Mouse (Mus musculus) intestine, embryonic 15.5 days (tissue): ENCODE measurements around the gene Vtn. TPM values are rescaled to one million over a fixed set of nuclear protein-coding genes. Genes with fewer than 3 reads are reported as not detected.

ENCODE experiments used
- ATAC-seq: fragments of 200-750 bp; cut with Nextera tagmentation; 2 replicates; pipeline ENCODE4 v1.8.0; 2017; ENCODE audit warnings: moderate TSS enrichment, moderate library complexity
- H3K27ac ChIP-seq: fragments of 300-500 bp; sonication (generic); 2 replicates; pipeline ENCODE4 v1.5.1; 2015; ENCODE audit warnings: mild to moderate bottlenecking, inconsistent platforms
- H3K27me3 ChIP-seq: fragments of 300-500 bp; sonication (generic); replicated peaks from 2 replicates; pipeline ENCODE4 v1.6.1; 2015; ENCODE audit warnings: inconsistent platforms
- H3K36me3 ChIP-seq: fragments of 300-500 bp; sonication (generic); 2 replicates; pipeline ENCODE4 v1.6.1; 2015; ENCODE audit warnings: inconsistent platforms
- H3K4me1 ChIP-seq: fragments of 300-500 bp; sonication (generic); replicated peaks from 2 replicates; pipeline ENCODE4 v1.6.1; 2015; ENCODE audit warnings: inconsistent platforms
- H3K4me2 ChIP-seq: fragments of 300-500 bp; sonication (generic); replicated peaks from 2 replicates; pipeline ENCODE4 v1.6.1; 2015; ENCODE audit warnings: mild to moderate bottlenecking, inconsistent platforms
- H3K4me3 ChIP-seq: fragments of 300-500 bp; sonication (generic); replicated peaks from 2 replicates; pipeline ENCODE4 v1.5.1; 2015; ENCODE audit warnings: inconsistent platforms
- H3K9ac ChIP-seq: fragments of 300-500 bp; sonication (generic); 2 replicates; pipeline ENCODE4 v1.6.1; 2015; ENCODE audit warnings: inconsistent platforms
- H3K9me3 ChIP-seq: fragments of 300-500 bp; sonication (generic); 2 replicates; pipeline ENCODE4 v1.6.1; 2016; ENCODE audit warnings: inconsistent platforms
- WGBS: fragments of 180-500 bp; shearing (Covaris S2); methylation state at CpG from one replicate; pipeline ENCODE4 v1.1.7; 2015; 5-methylcytosine and 5-hydroxymethylcytosine counted together
- polyA plus RNA-seq: library from polyadenylated mRNA; unstranded; fragments of >200 nt; fragmentation: Nextera tagmentation; extraction: Ambion mirVana; gene quantifications from 2 replicates; pipeline ENCODE4 v1.2.1, GENCODE M21; 2015

The Vtn gene
- polyA plus RNA-seq, 1 experiment from 2014 or later = 22.4 TPM

- Histone ChIP-seq H3K27ac (no peak overlapping the region), H3K9ac (no peak overlapping the region), H3K4me2 (no peak overlapping the region), H3K27me3 (no peaks in the 10 kb centered on the region), H3K36me3 (no peaks in the 10 kb centered on the region), H3K4me1 (peaks cover 15% of the 10 kb centered on the region), H3K4me3 (no peak overlapping the region), H3K9me3 (no peaks in the 10 kb centered on the region)
- 76% methylated on average over 7 of the region's 7 CpGs for WGBS
- ATAC-seq = no peak
Measured at GRCm38 (mm10) chr11:78467515-78467914, 31.4 kb upstream of the Vtn start.

DNA sequence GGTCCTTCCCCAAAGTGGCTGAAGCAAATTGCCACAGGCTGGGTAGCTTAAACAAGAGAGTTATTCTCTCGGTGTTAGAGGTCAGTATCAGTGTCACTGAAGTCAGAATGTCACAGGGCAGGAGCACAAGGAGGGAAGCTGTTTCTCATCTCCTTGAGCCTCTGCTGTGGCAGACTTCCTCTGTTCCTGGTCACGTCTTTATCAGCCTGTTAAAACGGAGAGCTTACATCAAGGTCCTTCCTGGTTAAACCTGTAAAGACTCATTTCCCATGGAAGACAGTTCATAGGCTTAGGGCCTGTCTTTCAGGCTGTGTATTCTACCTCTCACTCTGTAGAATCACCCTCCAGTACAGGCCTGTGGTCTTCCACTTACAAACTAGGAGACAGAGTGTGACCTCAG, 31.0 kb upstream of the Vtn start:
- Histone ChIP-seq H3K4me1 (peaks cover 15% of the 10 kb centered on the region), H3K9me3 (no peaks in the 10 kb centered on the region), H3K36me3 (no peaks in the 10 kb centered on the region), H3K4me2 (no peak overlapping the region), H3K27ac (no peak overlapping the region), H3K4me3 (no peak overlapping the region), H3K27me3 (no peaks in the 10 kb centered on the region), H3K9ac (no peak overlapping the region)
- 62% methylated on average over 3 of the region's 3 CpGs for WGBS
- no peak for ATAC-seq

DNA sequence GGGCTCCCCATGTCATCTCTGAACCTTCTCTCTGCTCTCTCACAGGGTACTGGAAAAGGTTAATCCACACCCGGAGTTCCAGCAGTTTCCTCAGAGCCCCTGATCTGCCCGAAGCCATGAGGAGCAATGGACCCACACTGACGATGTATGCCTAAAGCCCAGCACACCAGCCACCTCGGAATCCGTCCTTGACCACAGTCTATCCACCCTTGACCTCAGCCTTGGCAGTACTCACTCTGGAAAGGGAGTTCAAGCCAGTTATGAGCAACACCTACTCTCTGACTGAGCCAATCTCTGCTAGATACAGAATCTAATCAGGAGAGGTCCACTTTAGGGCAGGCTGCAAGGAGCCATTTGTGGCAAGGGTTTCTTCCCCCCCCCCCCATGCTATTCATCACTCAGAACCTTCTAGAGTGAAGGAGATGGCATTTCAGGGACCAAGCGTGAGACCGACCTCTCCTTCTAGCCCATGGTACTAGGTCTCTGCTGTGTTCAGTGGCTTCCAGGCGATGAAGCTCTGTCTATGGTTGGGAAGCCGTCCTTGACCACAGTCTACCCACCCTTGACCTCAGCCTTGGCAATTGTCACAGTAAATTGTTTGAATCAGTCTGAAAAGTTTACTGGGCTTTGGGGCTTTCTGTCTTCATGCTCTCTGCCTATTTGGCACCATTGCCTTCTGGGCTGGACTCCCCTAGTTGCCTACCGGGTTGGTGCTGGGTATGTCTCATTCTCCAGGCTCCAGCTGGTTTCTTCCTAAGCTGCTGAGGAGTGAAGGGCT, 27.4 kb upstream of the Vtn start:
- Histone ChIP-seq H3K4me3 (no peak overlapping the region), H3K27ac (no peak overlapping the region), H3K4me2 (no peak overlapping the region), H3K4me1 (peaks cover 1% of the 10 kb centered on the region; the same call in 1 of the 2 replicates), H3K9me3 (no peaks in the 10 kb centered on the region), H3K27me3 (no peaks in the 10 kb centered on the region), H3K36me3 (no peaks in the 10 kb centered on the region), H3K9ac (no peak overlapping the region)
- WGBS = 93% methylated on average over 10 of the region's 10 CpGs
- no peak for ATAC-seq

- no peaks in the 10 kb centered on the region for H3K9me3 ChIP-seq
- H3K4me3 ChIP-seq = no peak overlapping the region
- no peaks in the 10 kb centered on the region for H3K36me3 ChIP-seq
- no peak overlapping the region for H3K4me2 ChIP-seq
- no peak for ATAC-seq
- no peak overlapping the region for H3K27ac ChIP-seq
- no peaks in the 10 kb centered on the region for H3K4me1 ChIP-seq
- no peaks in the 10 kb centered on the region for H3K27me3 ChIP-seq
- H3K9ac ChIP-seq = no peak overlapping the region
- WGBS = 81% methylated on average over 3 of the region's 3 CpGs
Measured at GRCm38 (mm10) chr11:78475289-78475688, 23.6 kb upstream of the Vtn start.

GRCm38 (mm10) chr11:78483639-78484038, 15.3 kb upstream of the Vtn start:
- no peak overlapping the region for H3K27ac ChIP-seq
- 49% methylated on average over 7 of the region's 7 CpGs for WGBS
- peaks cover 25% of the 10 kb centered on the region for H3K27me3 ChIP-seq
- no peak overlapping the region for H3K4me3 ChIP-seq
- H3K4me2 ChIP-seq = no peak overlapping the region
- H3K9ac ChIP-seq = no peak overlapping the region
- H3K36me3 ChIP-seq = no peaks in the 10 kb centered on the region
- H3K4me1 ChIP-seq = no peaks in the 10 kb centered on the region
- H3K9me3 ChIP-seq = no peaks in the 10 kb centered on the region
- no peak for ATAC-seq

DNA sequence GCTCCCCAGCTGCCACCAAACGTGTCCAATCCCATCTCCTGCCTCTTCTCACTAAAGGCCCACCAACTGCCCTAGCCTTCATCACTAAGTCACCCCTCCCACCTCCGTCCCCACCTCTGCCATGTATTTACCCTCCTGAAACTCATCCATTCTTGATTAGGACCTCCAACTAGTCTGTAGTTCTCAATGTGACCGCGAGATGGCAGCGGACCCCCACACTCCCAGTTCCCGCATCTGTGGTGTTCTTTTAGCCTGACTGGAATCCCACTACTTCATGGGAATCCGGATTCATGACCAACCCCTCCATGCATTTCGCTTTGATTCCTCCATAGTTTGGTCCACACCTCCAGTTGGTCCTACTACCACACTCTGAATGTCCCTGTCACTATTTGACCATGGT, 10.7 kb upstream of the Vtn start:
- WGBS = 4% methylated on average over 8 of the region's 8 CpGs
- no peak for ATAC-seq

DNA sequence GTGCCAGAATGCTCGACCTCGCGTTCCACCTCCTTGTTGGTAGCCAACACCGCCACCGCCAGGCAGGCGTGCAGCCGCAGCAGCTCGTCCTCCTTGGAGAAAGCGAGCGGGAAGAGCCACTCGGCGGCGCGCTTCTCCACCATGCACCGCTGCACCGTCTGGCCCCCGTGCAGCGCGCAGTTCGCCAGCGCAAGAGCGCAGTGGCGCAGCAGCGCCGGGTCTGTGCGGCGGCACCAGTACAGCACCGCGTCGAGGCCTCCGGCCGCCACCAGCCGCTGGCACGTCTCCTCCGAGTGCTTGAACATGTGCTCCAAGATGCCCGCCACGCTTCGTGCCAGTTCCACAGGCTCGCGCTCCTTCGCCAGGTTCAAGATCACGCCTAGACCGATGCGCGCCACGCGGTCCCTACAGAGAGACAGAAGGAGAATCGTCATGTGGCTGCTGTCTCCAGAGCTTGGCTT, 8.1 kb upstream of the Vtn start:
- Histone ChIP-seq H3K4me3 (peak overlapping the region; percentile 29), H3K4me1 (peaks cover 7% of the 10 kb centered on the region), H3K27ac (no peak overlapping the region), H3K9ac (no peak overlapping the region), H3K36me3 (no peaks in the 10 kb centered on the region), H3K4me2 (peak overlapping the region; percentile 56), H3K9me3 (no peaks in the 10 kb centered on the region), H3K27me3 (peaks cover 59% of the 10 kb centered on the region)
- WGBS = 6% methylated on average over 48 of the region's 48 CpGs
- peak; percentile 59 for ATAC-seq

More for the DNA sequence above, 10.7 kb upstream of the Vtn start:
- Histone ChIP-seq H3K27me3 (peaks cover 54% of the 10 kb centered on the region), H3K9ac (no peak overlapping the region), H3K4me2 (no peak overlapping the region), H3K27ac (no peak overlapping the region), H3K36me3 (no peaks in the 10 kb centered on the region), H3K4me3 (no peak overlapping the region), H3K9me3 (no peaks in the 10 kb centered on the region), H3K4me1 (peaks cover 7% of the 10 kb centered on the region)

GRCm38 (mm10) chr11:78495904-78496303, 3.0 kb upstream of the Vtn start:
- WGBS = 5% methylated on average over 6 of the region's 6 CpGs
- H3K27me3 ChIP-seq = peaks cover 32% of the 10 kb centered on the region

GRCm38 (mm10) chr11:78497071-78497541, 1.8 kb upstream of the Vtn start:
- Histone ChIP-seq H3K4me3 (peak overlapping the region; percentile 50), H3K27me3 (peaks cover 23% of the 10 kb centered on the region), H3K27ac (no peak overlapping the region), H3K36me3 (no peaks in the 10 kb centered on the region), H3K4me2 (peak overlapping the region; percentile 98), H3K9ac (peak overlapping the region; percentile 43), H3K9me3 (no peaks in the 10 kb centered on the region), H3K4me1 (peaks cover 10% of the 10 kb centered on the region; the same call in 1 of the 2 replicates)
- WGBS = under 1% methylated on average over 44 of the region's 44 CpGs
- ATAC-seq = peak; percentile 35

More at GRCm38 (mm10) chr11:78495904-78496303, 3.0 kb upstream of the Vtn start:
- Histone ChIP-seq H3K4me3 (no peak overlapping the region), H3K4me2 (no peak overlapping the region), H3K27ac (no peak overlapping the region), H3K36me3 (no peaks in the 10 kb centered on the region), H3K9me3 (no peaks in the 10 kb centered on the region), H3K9ac (no peak overlapping the region), H3K4me1 (peaks cover 12% of the 10 kb centered on the region)
- no peak for ATAC-seq

GRCm38 (mm10) chr11:78497544-78498522, 1.1 kb upstream of the Vtn start, which contains the start of gene Sarm1:
Gene Sarm1 (minus strand): TSS chr11:78497754.
- Histone ChIP-seq H3K27ac (no peak within 1 kb of the TSS), H3K9me3 (no peaks in the 10 kb centered on the region), H3K4me1 (peaks cover 10% of the 10 kb centered on the region; the same call in 1 of the 2 replicates), H3K4me2 (peak within 1 kb of the TSS; percentile 98), H3K27me3 (peaks cover 23% of the 10 kb centered on the region), H3K36me3 (no peaks in the 10 kb centered on the region), H3K4me3 (peak within 1 kb of the TSS; percentile 50), H3K9ac (peak within 1 kb of the TSS; percentile 43)
- WGBS = 3% methylated on average over 36 of the region's 36 CpGs
- ATAC-seq = peak; percentile 98

DNA sequence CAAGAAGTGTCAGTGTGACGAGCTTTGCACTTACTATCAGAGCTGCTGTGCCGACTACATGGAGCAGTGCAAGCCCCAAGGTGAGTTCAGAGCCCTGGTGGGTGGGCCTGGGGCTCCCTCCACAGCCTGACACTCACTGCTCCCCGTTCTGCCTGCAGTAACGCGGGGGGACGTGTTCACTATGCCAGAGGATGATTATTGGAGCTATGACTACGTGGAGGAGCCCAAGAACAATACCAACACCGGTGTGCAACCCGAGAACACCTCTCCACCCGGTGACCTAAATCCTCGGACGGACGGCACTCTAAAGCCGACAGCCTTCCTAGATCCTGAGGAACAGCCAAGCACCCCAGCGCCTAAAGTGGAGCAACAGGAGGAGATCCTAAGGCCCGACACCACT, 652 bp downstream of the Vtn start:
- Histone ChIP-seq H3K4me2 (no peak overlapping the region), H3K9me3 (no peaks in the 10 kb centered on the region), H3K27ac (no peak overlapping the region), H3K27me3 (peaks cover 20% of the 10 kb centered on the region), H3K4me1 (peaks cover 10% of the 10 kb centered on the region; the same call in 1 of the 2 replicates), H3K4me3 (no peak overlapping the region), H3K36me3 (no peaks in the 10 kb centered on the region), H3K9ac (no peak overlapping the region)
- 49% methylated on average over 16 of the region's 16 CpGs for WGBS
- no peak for ATAC-seq

- Histone ChIP-seq H3K27me3 (peaks cover 18% of the 10 kb centered on the region), H3K4me3 (no peak overlapping the region), H3K27ac (no peak overlapping the region), H3K9me3 (no peaks in the 10 kb centered on the region), H3K36me3 (no peaks in the 10 kb centered on the region), H3K4me1 (peaks cover 10% of the 10 kb centered on the region; the same call in 1 of the 2 replicates), H3K4me2 (no peak overlapping the region), H3K9ac (no peak overlapping the region)
- 65% methylated on average over 9 of the region's 9 CpGs for WGBS
- no peak for ATAC-seq
Measured at GRCm38 (mm10) chr11:78500623-78501202, 1.8 kb downstream of the Vtn start.
